Mouse (Mus musculus) heart, embryonic 11.5 days (tissue): ENCODE data around the gene Chrna1. TPM values are rescaled to one million over a fixed set of nuclear protein-coding genes. Genes with fewer than 3 reads are reported as not detected.

ENCODE experiments used
- ATAC-seq: fragments of 200-750 bp; cut with Nextera tagmentation; replicated peaks from 2 replicates; pipeline ENCODE4 v1.8.0; 2017; ENCODE audit warnings: moderate library complexity; ENCODE audit not compliant: insufficient number of reproducible peaks, low FRiP score, low TSS enrichment
- H3K27ac ChIP-seq: fragments of 300-500 bp; sonication (generic); 2 replicates; pipeline ENCODE4 v1.5.1; 2014; ENCODE audit warnings: mild to moderate bottlenecking, low read depth, low read length
- H3K27me3 ChIP-seq: fragments of 300-500 bp; sonication (generic); 2 replicates; pipeline ENCODE4 v1.6.1; 2014; ENCODE audit warnings: mild to moderate bottlenecking, low read length, mixed read lengths; ENCODE audit not compliant: control insufficient read depth, insufficient read depth
- H3K36me3 ChIP-seq: fragments of 300-500 bp; sonication (generic); 2 replicates; pipeline ENCODE4 v1.6.1; 2014; ENCODE audit warnings: mild to moderate bottlenecking, low read length, moderate library complexity, mixed read lengths; ENCODE audit not compliant: control insufficient read depth, insufficient read depth
- H3K4me1 ChIP-seq: fragments of 300-500 bp; sonication (generic); 2 replicates; pipeline ENCODE4 v1.6.1; 2014; ENCODE audit warnings: low read length; ENCODE audit not compliant: control insufficient read depth, insufficient read depth
- H3K4me2 ChIP-seq: fragments of 300-500 bp; sonication (generic); 2 replicates; pipeline ENCODE4 v1.6.1; 2014; ENCODE audit warnings: mild to moderate bottlenecking, moderate library complexity
- H3K4me3 ChIP-seq: fragments of 300-500 bp; sonication (generic); 2 replicates; pipeline ENCODE4 v1.5.1; 2014; ENCODE audit warnings: low read depth, low read length
- H3K9ac ChIP-seq: fragments of 300-500 bp; sonication (generic); 2 replicates; pipeline ENCODE4 v1.6.1; 2014; ENCODE audit warnings: mild to moderate bottlenecking, low read depth, low read length, moderate library complexity
- H3K9me3 ChIP-seq: fragments of 300-500 bp; sonication (generic); replicated peaks from 2 replicates; pipeline ENCODE4 v1.6.1; 2016; ENCODE audit warnings: low read length; ENCODE audit not compliant: control insufficient read depth
- WGBS: fragments of 180-500 bp; shearing (Covaris S2); extraction: QIAGEN DNeasy Blood & Tissue Kit; methylation state at CpG from one replicate; pipeline ENCODE4 v1.1.7; 2014; ENCODE audit not compliant: insufficient replicate concordance; 5-methylcytosine and 5-hydroxymethylcytosine counted together
- polyA plus RNA-seq: library from polyadenylated mRNA; unstranded; fragments of >200 nt; fragmentation: Nextera tagmentation; extraction: Ambion mirVana; gene quantifications from 2 replicates; pipeline ENCODE4 v1.2.1, GENCODE M21; 2014

Gene Chrna1
- polyA plus RNA-seq, 1 experiment from 2014 or later: 0.33 TPM

DNA sequence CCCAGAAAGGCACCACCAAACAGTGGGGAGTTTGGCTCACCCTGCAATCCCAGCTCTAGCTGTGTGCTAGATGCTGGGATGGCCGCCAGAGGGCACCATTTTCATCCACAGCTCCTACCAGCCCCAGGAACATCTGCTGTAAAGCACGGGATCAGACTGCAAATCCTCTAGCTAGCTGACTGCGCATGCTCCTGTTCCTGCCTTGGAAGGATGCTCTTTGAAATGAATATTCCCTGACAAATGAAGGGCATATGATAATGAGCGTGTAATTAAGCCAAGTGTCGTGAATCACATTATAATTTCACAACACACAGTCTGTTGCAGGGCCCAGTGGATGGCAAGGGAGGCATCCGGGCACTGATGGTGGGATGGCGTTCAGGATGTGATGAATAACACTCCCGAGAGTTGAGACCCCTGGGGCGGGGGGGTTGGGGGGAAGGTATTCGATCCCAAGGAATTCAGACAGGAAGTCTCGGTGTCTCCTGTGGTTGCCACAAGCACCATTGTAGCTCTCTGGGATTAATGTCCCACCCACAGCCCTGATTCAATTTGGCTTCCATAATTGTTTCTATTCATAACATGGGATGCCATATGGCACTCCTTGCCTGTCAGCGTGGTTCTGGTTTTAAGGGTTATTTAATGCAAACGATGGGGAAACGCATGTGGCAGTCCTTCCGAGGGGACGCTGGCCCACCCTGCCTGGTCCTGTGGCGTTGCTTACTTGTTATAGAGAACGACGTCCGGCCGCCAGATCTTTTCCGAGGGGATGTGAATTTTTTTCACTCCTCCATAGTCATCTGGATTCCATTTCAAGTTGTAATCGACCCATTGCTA lies 7.4 kb downstream of the Chrna1 start:
- WGBS: 29% methylated on average over 23 of the region's 23 CpGs
- H3K36me3 ChIP-seq: no peaks in the 10 kb centered on the region
- H3K9ac ChIP-seq: no peak overlapping the region
- H3K27ac ChIP-seq: no peak overlapping the region
- no peaks in the 10 kb centered on the region for H3K9me3 ChIP-seq
- no peaks in the 10 kb centered on the region for H3K27me3 ChIP-seq
- H3K4me1 ChIP-seq: no peaks in the 10 kb centered on the region
- no peak; the same call in 1 of the 2 replicates for ATAC-seq
- H3K4me3 ChIP-seq: no peak overlapping the region
- H3K4me2 ChIP-seq: peak overlapping the region; percentile 1; the same call in 1 of the 2 replicates

DNA sequence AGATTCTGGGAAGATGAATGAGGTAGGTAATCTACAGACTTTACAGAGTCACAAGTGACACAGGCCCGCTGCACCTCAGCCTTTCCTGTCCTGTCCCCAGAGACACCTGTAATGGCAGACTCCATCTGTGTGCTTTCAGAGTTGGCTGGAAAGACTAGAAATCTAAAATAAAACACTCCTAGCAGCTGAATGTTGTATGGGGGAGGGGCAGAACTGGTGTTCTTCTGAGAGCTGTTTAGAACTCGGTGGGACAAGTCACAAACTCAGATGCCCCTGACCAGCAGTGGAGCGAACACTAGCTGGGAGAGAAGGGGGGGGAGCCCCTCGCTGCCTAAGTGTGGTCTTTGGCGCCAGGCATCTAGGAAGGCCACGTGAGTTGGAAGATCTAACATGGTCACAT lies 8.2 kb downstream of the Chrna1 start:
- WGBS: 66% methylated on average over 6 of the region's 6 CpGs

GRCm38 (mm10) chr2:73571304-73571703 lies 8.8 kb downstream of the Chrna1 start:
- H3K4me3 ChIP-seq: no peak overlapping the region
- no peak overlapping the region for H3K4me2 ChIP-seq
- H3K9ac ChIP-seq: no peak overlapping the region
- 0 out of 2 replicates have a peak, but pooled peaks cover 3% of the 10 kb centered on the region for H3K4me1 ChIP-seq
- no peaks in the 10 kb centered on the region for H3K27me3 ChIP-seq
- 89% methylated on average over 9 of the region's 9 CpGs for WGBS
- no peak overlapping the region for H3K27ac ChIP-seq
- ATAC-seq: no peak
- no peaks in the 10 kb centered on the region for H3K9me3 ChIP-seq
- H3K36me3 ChIP-seq: no peaks in the 10 kb centered on the region

More for the DNA sequence above, 8.2 kb downstream of the Chrna1 start:
- Histone ChIP-seq H3K4me2 (no peak overlapping the region), H3K27ac (no peak overlapping the region), H3K4me1 (0 out of 2 replicates have a peak, but pooled peaks cover 3% of the 10 kb centered on the region), H3K9ac (no peak overlapping the region), H3K4me3 (no peak overlapping the region), H3K27me3 (no peaks in the 10 kb centered on the region), H3K36me3 (no peaks in the 10 kb centered on the region), H3K9me3 (no peaks in the 10 kb centered on the region)
- no peak for ATAC-seq

GRCm38 (mm10) chr2:73566989-73567605 lies 13.0 kb downstream of the Chrna1 start:
- ATAC-seq: no peak
- H3K4me1 ChIP-seq: 0 out of 2 replicates have a peak, but pooled peaks cover 3% of the 10 kb centered on the region
- 0 out of 2 replicates have a peak overlapping the region, but pooled peaks have one; percentile 25 for H3K4me3 ChIP-seq
- no peak overlapping the region for H3K9ac ChIP-seq
- H3K4me2 ChIP-seq: peak overlapping the region; percentile 61
- H3K27ac ChIP-seq: no peak overlapping the region
- no peaks in the 10 kb centered on the region for H3K27me3 ChIP-seq
- no peaks in the 10 kb centered on the region for H3K9me3 ChIP-seq
- 18% methylated on average over 8 of the region's 8 CpGs for WGBS
- no peaks in the 10 kb centered on the region for H3K36me3 ChIP-seq

DNA sequence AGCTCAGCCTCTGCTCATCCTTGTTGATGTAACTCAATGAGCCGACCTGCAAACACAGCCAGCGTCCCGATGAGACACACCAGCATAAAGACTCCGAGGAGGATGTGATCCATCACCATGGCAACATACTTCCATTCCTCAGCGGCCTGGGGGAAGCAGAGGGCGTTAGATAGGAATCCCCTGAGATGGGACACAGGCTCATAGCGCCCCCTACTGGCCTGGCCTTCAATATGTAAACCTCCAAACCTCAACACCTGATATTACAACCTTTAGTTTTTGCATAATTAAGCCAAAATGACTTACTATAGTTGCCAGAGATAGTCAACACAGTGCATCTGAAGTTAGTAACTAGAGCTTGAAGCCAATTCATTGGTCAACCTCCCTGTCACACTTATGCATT lies 14.0 kb downstream of the Chrna1 start:
- no peak overlapping the region for H3K9ac ChIP-seq
- 24% methylated on average over 7 of the region's 7 CpGs for WGBS
- ATAC-seq: no peak

DNA sequence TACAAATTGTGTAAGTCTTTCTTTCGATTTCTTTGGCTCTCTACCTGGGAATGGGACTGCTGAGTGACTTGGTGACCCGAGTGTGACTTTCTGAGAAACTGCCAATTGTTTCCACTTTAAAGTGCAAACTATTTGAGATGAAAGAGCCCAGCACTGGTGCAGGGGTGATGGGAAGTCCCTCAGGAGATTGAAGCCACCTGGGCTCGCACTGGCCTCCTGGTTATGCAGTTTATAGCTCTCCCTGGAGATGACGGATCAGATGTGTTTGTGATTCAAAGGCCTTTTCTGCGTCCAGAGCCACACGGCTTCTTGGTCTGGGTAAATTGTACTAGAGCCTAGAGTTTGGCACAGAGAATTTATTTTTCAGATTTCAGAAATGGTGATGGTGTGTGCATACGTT lies 16.4 kb downstream of the Chrna1 start:
- no peaks in the 10 kb centered on the region for H3K27me3 ChIP-seq
- H3K36me3 ChIP-seq: no peaks in the 10 kb centered on the region
- H3K9ac ChIP-seq: no peak overlapping the region
- peaks cover 6% of the 10 kb centered on the region; the same call in 1 of the 2 replicates for H3K4me1 ChIP-seq
- H3K4me2 ChIP-seq: no peak overlapping the region
- no peak for ATAC-seq
- no peak overlapping the region for H3K27ac ChIP-seq
- no peak overlapping the region for H3K4me3 ChIP-seq
- H3K9me3 ChIP-seq: no peaks in the 10 kb centered on the region
- 61% methylated on average over 7 of the region's 7 CpGs for WGBS

More for the DNA sequence above, 14.0 kb downstream of the Chrna1 start:
- H3K4me3 ChIP-seq: no peak overlapping the region
- no peaks in the 10 kb centered on the region for H3K36me3 ChIP-seq
- H3K27me3 ChIP-seq: no peaks in the 10 kb centered on the region
- H3K27ac ChIP-seq: no peak overlapping the region
- H3K4me1 ChIP-seq: peaks cover 6% of the 10 kb centered on the region; the same call in 1 of the 2 replicates
- no peaks in the 10 kb centered on the region for H3K9me3 ChIP-seq
- H3K4me2 ChIP-seq: no peak overlapping the region

DNA sequence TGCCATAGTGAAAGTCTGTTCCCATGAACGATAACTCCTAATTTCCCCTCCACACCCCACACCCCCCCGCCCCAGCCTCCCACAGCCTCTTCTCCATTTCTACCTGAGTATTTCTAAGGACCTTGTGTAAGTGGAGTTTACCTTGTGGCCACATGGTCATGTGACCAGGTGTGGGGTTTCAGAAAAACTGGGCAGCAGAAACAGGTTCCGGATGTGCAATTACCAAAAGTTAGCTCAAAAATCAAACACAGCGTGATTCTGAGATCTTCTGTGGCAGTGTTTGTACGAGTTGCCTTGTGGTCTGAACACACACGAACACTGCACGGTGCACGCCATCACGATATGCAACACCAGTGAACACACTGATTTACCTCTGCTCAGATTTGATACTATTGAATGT lies 17.5 kb downstream of the Chrna1 start:
- Histone ChIP-seq H3K4me2 (no peak overlapping the region), H3K27ac (no peak overlapping the region), H3K9me3 (no peaks in the 10 kb centered on the region), H3K4me3 (no peak overlapping the region), H3K36me3 (no peaks in the 10 kb centered on the region), H3K9ac (no peak overlapping the region), H3K27me3 (no peaks in the 10 kb centered on the region), H3K4me1 (peaks cover 6% of the 10 kb centered on the region; the same call in 1 of the 2 replicates)
- ATAC-seq: no peak
- WGBS: 90% methylated on average over 9 of the region's 9 CpGs

DNA sequence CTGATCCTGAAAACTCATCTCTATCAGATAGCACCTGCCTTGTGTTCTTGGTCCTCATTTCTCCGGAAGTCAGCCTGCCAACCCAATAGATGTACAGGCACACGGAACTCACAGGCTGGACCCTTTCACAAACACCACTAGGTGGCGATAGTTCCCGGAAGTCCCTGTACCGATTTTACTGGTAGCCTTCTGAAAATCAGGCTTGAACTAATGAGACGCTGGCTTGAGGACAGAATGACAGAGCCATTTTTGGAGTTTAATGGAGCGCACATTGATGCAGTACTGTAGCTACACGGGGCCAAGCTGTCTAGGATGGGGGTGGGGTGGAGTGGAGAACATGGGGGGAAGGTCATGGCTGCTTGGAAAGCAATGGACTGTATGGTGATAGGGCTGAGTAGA lies 18.5 kb downstream of the Chrna1 start:
- Histone ChIP-seq H3K36me3 (no peaks in the 10 kb centered on the region), H3K9me3 (no peaks in the 10 kb centered on the region), H3K27me3 (no peaks in the 10 kb centered on the region), H3K9ac (0 out of 2 replicates have a peak overlapping the region, but pooled peaks have one; percentile 34), H3K27ac (no peak overlapping the region), H3K4me3 (peak overlapping the region; percentile 44), H3K4me1 (peaks cover 3% of the 10 kb centered on the region; the same call in 1 of the 2 replicates), H3K4me2 (peak overlapping the region; percentile 84)
- ATAC-seq: no peak
- 4% methylated on average over 8 of the region's 8 CpGs for WGBS
